Comparison of ENCODE assay signal across 24 mouse cellular contexts in the genomic region with DNA sequence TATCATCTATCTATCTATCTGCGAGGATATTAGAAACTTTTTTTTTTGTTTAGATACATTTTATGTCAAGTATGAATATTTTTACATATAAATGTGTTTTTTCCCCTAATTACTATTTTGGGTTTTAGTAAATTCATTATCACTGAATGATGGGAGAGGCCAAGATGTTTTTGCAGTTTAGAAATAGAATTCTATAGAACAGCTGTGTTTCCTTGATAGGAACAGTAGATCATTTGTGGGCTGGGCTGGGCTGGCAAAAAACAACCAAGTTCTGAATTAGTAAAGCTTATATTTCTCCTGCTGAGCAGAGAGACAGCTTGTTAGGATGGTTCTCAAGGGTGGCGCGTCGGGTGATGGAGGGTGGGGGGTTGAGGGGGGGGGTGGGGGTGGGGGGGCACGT.
A peak's percentile ranks its signal among the peaks of the same experiment; 100 is the strongest.
DNase-seq lines count a peak whose midpoint lies in the region; ATAC-seq and TF ChIP-seq lines count a peak whose summit lies in the region.
"Had no signal": no experiment of that assay in that cellular context is flagged by ENCODE, and none has a peak within 500 bp of the region (broad histone marks: within the 10 kb centered on the region; RNA-seq: fewer than 3 reads in every experiment).

No protein-coding gene starts in this region.

- H3K9me3 ChIP-seq in forebrain, embryonic 14.5 days (replicated peaks; ENCODE audit: control insufficient read depth, low read length) = no peaks in the 10 kb centered on the region
- H3K9me3 ChIP-seq in forebrain, embryonic 16.5 days (ENCODE audit: control insufficient read depth, low read length) = no peaks in the 10 kb centered on the region
- no peaks in the 10 kb centered on the region for H3K9me3 ChIP-seq in liver, postnatal 0 days (ENCODE audit: low read length)
- H3K9me3 ChIP-seq in liver, embryonic 11.5 days (ENCODE audit: control insufficient read depth, low read length) = no peaks in the 10 kb centered on the region
- H3K9me3 ChIP-seq: embryonic facial prominence, embryonic 10.5 days; embryonic facial prominence, embryonic 12.5 days; G1E had no signal

- DNase-seq in forebrain, embryonic 14.5 days (ENCODE audit: low spot score) = peak; percentile 7
- no peak for DNase-seq in liver, postnatal 0 days
- DNase-seq in liver, embryonic 11.5 days (ENCODE audit: low spot score) = no peak
- no peak for DNase-seq in gastrocnemius, postnatal 25 days
- DNase-seq: adrenal gland, adult 2 months; adrenal gland, postnatal 10 days; adrenal gland, postnatal 25 days; B cell, adult 2 months; cerebellum, adult 11-12 months; cerebellum, adult 2 months; cerebellum, adult 9-10 months; cerebellum, postnatal 10 days; cerebellum, postnatal 25 days; forebrain, postnatal 0 days had no signal

- no peak overlapping the region for H3K4me2 ChIP-seq in forebrain, embryonic 14.5 days (ENCODE audit: low read length)
- H3K4me2 ChIP-seq in forebrain, embryonic 16.5 days (ENCODE audit: low read length) = no peak overlapping the region
- H3K4me2 ChIP-seq in liver, postnatal 0 days (ENCODE audit: low read depth, low read length) = 0 out of 2 replicates have a peak overlapping the region, but pooled peaks have one; percentile 3
- H3K4me2 ChIP-seq in liver, embryonic 11.5 days = no peak overlapping the region
- H3K4me2 ChIP-seq: embryonic facial prominence, embryonic 12.5 days had no signal

- no peak overlapping the region for H3K27ac ChIP-seq in forebrain, embryonic 14.5 days (ENCODE audit: low read depth, low read length)
- H3K27ac ChIP-seq in forebrain, embryonic 16.5 days (ENCODE audit: low read length) = no peak overlapping the region
- H3K27ac ChIP-seq in liver, postnatal 0 days (ENCODE audit: low read depth) = no peak overlapping the region
- no peak overlapping the region for H3K27ac ChIP-seq in liver, embryonic 11.5 days (ENCODE audit: low read depth, low read length)
- H3K27ac ChIP-seq: embryonic facial prominence, embryonic 10.5 days; embryonic facial prominence, embryonic 12.5 days had no signal

- H3K4me1 ChIP-seq in forebrain, embryonic 14.5 days (ENCODE audit: control insufficient read depth, insufficient read depth, low read length) = no peaks in the 10 kb centered on the region
- H3K4me1 ChIP-seq in forebrain, embryonic 16.5 days (replicated peaks; ENCODE audit: control insufficient read depth, insufficient read depth, low read length) = no peaks in the 10 kb centered on the region
- H3K4me1 ChIP-seq in liver, postnatal 0 days (ENCODE audit: insufficient read depth) = peaks cover 5% of the 10 kb centered on the region
- H3K4me1 ChIP-seq in liver, embryonic 11.5 days (replicated peaks; ENCODE audit: control insufficient read depth, insufficient read depth, low read length) = no peaks in the 10 kb centered on the region; the same call in none of the 2 replicates

- no peak for TF ChIP-seq CTCF in liver, postnatal 0 days (IDR thresholded peaks at IDR 0.05; ENCODE audit: low read depth)

- ATAC-seq in forebrain, embryonic 14.5 days = peak; percentile 29; the same call in 1 of the 2 replicates
- ATAC-seq in forebrain, embryonic 16.5 days = no peak
- ATAC-seq in liver, postnatal 0 days = no peak
- ATAC-seq in liver, embryonic 11.5 days (replicated peaks; ENCODE audit: low FRiP score) = no peak
- 0 out of 2 replicates have a peak, but pooled peaks have one; percentile 45 for ATAC-seq in erythroblast, adult 5-6 weeks (replicated peaks; ENCODE audit: low FRiP score, poor library complexity, severe bottlenecking)
- ATAC-seq in megakaryocyte-erythroid progenitor cell, adult 5-6 weeks (replicated peaks; ENCODE audit: low FRiP score, low TSS enrichment, poor library complexity, severe bottlenecking) = peak; percentile 52; the same call in 1 of the 2 replicates
- ATAC-seq in megakaryocyte, adult 5-6 weeks (ENCODE audit: poor library complexity, severe bottlenecking) = no peak
- ATAC-seq: CD4-positive, CD25-positive, alpha-beta regulatory T cell, adult 4 months; forebrain, postnatal 0 days had no signal

- H3K4me3 ChIP-seq in forebrain, embryonic 14.5 days (ENCODE audit: low read depth, low read length) = no peak overlapping the region
- H3K4me3 ChIP-seq in forebrain, embryonic 16.5 days (replicated peaks; ENCODE audit: low read length) = no peak overlapping the region
- no peak overlapping the region for H3K4me3 ChIP-seq in liver, postnatal 0 days (ENCODE audit: low read depth, low read length)
- H3K4me3 ChIP-seq in liver, embryonic 11.5 days (ENCODE audit: low read depth, low read length) = no peak overlapping the region
- H3K4me3 ChIP-seq: embryonic facial prominence, embryonic 10.5 days; embryonic facial prominence, embryonic 12.5 days; erythroblast, embryonic 14.5 days had no signal

- no peak overlapping the region for H3K9ac ChIP-seq in forebrain, embryonic 14.5 days (ENCODE audit: low read length)
- no peak overlapping the region for H3K9ac ChIP-seq in forebrain, embryonic 16.5 days (replicated peaks; ENCODE audit: low read depth, low read length)
- H3K9ac ChIP-seq in liver, postnatal 0 days (replicated peaks) = no peak overlapping the region
- no peak overlapping the region for H3K9ac ChIP-seq in liver, embryonic 11.5 days (ENCODE audit: low read depth, low read length)
- H3K9ac ChIP-seq: embryonic facial prominence, embryonic 12.5 days; forebrain, postnatal 0 days had no signal

- WGBS in forebrain, embryonic 14.5 days = 27% methylated on average over 5 of the region's 5 CpGs
- 30% methylated on average over 5 of the region's 5 CpGs for WGBS in forebrain, embryonic 16.5 days
- WGBS in liver, postnatal 0 days (ENCODE audit: insufficient replicate concordance) = 34% methylated on average over 4 of the region's 5 CpGs
- WGBS in liver, embryonic 11.5 days = 32% methylated on average over 3 of the region's 5 CpGs

- no peaks in the 10 kb centered on the region for H3K27me3 ChIP-seq in forebrain, embryonic 14.5 days (replicated peaks; ENCODE audit: control insufficient read depth, insufficient read depth, low read length)
- H3K27me3 ChIP-seq in forebrain, embryonic 16.5 days (replicated peaks; ENCODE audit: control insufficient read depth, insufficient read depth, low read length) = no peaks in the 10 kb centered on the region
- H3K27me3 ChIP-seq in liver, postnatal 0 days (ENCODE audit: insufficient read depth, low read length) = 0 out of 2 replicates have a peak, but pooled peaks cover 3% of the 10 kb centered on the region
- H3K27me3 ChIP-seq in liver, embryonic 11.5 days (replicated peaks; ENCODE audit: control insufficient read depth, insufficient read depth, low read length) = no peaks in the 10 kb centered on the region
- H3K27me3 ChIP-seq: CH12.LX; embryonic facial prominence, embryonic 12.5 days had no signal

- TF ChIP-seq EP300 in liver, postnatal 0 days (IDR thresholded peaks at IDR 0.05; ENCODE audit: low read depth) = peak; percentile 65

- no peaks in the 10 kb centered on the region for H3K36me3 ChIP-seq in forebrain, embryonic 14.5 days (ENCODE audit: control insufficient read depth, insufficient read depth, low read length)
- no peaks in the 10 kb centered on the region for H3K36me3 ChIP-seq in forebrain, embryonic 16.5 days (ENCODE audit: control insufficient read depth, insufficient read depth)
- H3K36me3 ChIP-seq in liver, postnatal 0 days (replicated peaks; ENCODE audit: insufficient read depth, low read length) = no peaks in the 10 kb centered on the region
- no peaks in the 10 kb centered on the region for H3K36me3 ChIP-seq in liver, embryonic 11.5 days (ENCODE audit: control insufficient read depth, insufficient read depth, low read length)
- H3K36me3 ChIP-seq: embryonic facial prominence, embryonic 10.5 days; embryonic facial prominence, embryonic 12.5 days; G1E had no signal

Comparison
In these comparisons a context has a peak if more than half of its experiments do, and no peak if none do; other contexts are left out.
1. ATAC-seq: peak in forebrain, embryonic 14.5 days (single experiment), erythroblast, adult 5-6 weeks (single experiment) and megakaryocyte-erythroid progenitor cell, adult 5-6 weeks (single experiment); none in forebrain, embryonic 16.5 days (single experiment), liver, postnatal 0 days (single experiment), liver, embryonic 11.5 days (single experiment) and megakaryocyte, adult 5-6 weeks (single experiment).